Comparison of ENCODE assay signal across 8 mouse cellular contexts in the genomic region with DNA sequence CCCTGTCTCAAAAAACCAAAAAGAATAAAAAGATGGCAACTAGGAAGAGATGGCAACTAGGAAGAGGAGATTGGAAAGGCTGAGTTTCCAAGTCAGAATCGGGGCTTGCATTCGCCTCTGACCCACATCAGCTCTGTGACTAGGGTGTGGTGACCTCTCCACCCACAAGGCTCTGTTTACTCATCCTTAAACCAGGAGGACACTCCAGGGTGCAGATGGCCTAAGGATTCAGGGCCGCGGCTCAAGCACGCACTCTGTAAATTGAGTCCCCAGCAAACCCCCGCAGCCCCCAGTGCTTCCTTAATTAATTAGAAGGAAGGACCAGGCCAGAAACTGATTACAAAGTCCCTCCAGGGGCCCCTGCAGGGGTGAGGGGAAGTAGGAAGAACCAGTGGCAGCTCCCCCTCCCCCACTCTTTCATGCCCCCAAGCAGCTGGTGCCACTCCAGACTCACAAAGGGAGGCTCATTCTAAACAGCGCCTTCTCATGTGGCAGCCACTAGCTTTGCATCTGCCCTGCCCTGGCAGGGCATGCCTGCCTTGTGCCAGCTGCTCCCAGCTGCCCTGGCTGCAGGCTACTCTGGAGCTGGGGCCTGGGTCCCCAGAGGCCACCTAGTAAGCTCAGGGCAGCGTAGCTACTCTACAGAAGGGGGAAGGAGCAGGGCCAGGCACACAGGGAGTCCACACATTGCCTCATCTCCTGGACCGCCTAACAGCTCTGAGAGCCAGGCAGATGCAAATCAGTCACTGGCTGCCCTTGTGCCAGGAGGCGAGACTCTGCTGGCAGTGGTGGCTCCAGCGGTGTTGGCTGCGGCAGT. TPM values are rescaled to one million over a fixed set of nuclear protein-coding genes. Genes with fewer than 3 reads are reported as not detected.
DNase-seq lines count a peak whose midpoint lies in the region; ATAC-seq and TF ChIP-seq lines count a peak whose summit lies in the region.

No protein-coding gene starts in this region.

- WGBS in forebrain, embryonic 10.5 days: 17% methylated on average over 12 of the region's 12 CpGs
- 33% methylated on average over 12 of the region's 12 CpGs for WGBS in limb, embryonic 15.5 days
- WGBS in midbrain, postnatal 0 days: 22% methylated on average over 12 of the region's 12 CpGs

- peak; percentile 65 for ATAC-seq in limb, embryonic 15.5 days (ENCODE audit: insufficient number of reproducible peaks, low FRiP score, low TSS enrichment, low read depth)
- peak; percentile 75 for ATAC-seq in midbrain, postnatal 0 days (ENCODE audit: low FRiP score)
- no peak for ATAC-seq in megakaryocyte-erythroid progenitor cell, adult 5-6 weeks (replicated peaks; ENCODE audit: low FRiP score, low TSS enrichment, poor library complexity, severe bottlenecking)

- no peaks in the 10 kb centered on the region for H3K27me3 ChIP-seq in ES-Bruce4 (ENCODE audit: control insufficient read depth, insufficient read depth, low read length, poor library complexity, severe bottlenecking)
- peaks cover 49% of the 10 kb centered on the region for H3K27me3 ChIP-seq in forebrain, embryonic 10.5 days (ENCODE audit: poor library complexity, severe bottlenecking)
- H3K27me3 ChIP-seq in limb, embryonic 15.5 days: no peaks in the 10 kb centered on the region
- no peaks in the 10 kb centered on the region for H3K27me3 ChIP-seq in midbrain, postnatal 0 days (ENCODE audit: insufficient read depth, low read length)

- no peak overlapping the region for H3K4me2 ChIP-seq in limb, embryonic 15.5 days
- 0 out of 2 replicates have a peak overlapping the region, but pooled peaks have one; percentile 7 for H3K4me2 ChIP-seq in midbrain, postnatal 0 days (ENCODE audit: low read depth, low read length, poor library complexity, severe bottlenecking)

- no peak for TF ChIP-seq POLR2A in ES-Bruce4 (IDR thresholded peaks at IDR 0.05; ENCODE audit: insufficient read depth, low read length)

- no peak overlapping the region for H3K27ac ChIP-seq in ES-Bruce4 (ENCODE audit: insufficient read depth, low read length)
- H3K27ac ChIP-seq in forebrain, embryonic 10.5 days: peak overlapping the region; percentile 91
- peak overlapping the region; percentile 38 for H3K27ac ChIP-seq in limb, embryonic 15.5 days
- peak overlapping the region; percentile 65 for H3K27ac ChIP-seq in midbrain, postnatal 0 days (ENCODE audit: low read depth, low read length)

- H3K36me3 ChIP-seq in ES-Bruce4 (ENCODE audit: control insufficient read depth, insufficient read depth, low read length, poor library complexity, severe bottlenecking): no peaks in the 10 kb centered on the region
- no peaks in the 10 kb centered on the region for H3K36me3 ChIP-seq in forebrain, embryonic 10.5 days (replicated peaks)
- H3K36me3 ChIP-seq in limb, embryonic 15.5 days: no peaks in the 10 kb centered on the region
- no peaks in the 10 kb centered on the region for H3K36me3 ChIP-seq in midbrain, postnatal 0 days (ENCODE audit: insufficient read depth, low read length)

- H3K9ac ChIP-seq in ES-Bruce4 (ENCODE audit: low read depth, poor library complexity, severe bottlenecking): no peak overlapping the region
- H3K9ac ChIP-seq in limb, embryonic 15.5 days: no peak overlapping the region
- H3K9ac ChIP-seq in midbrain, postnatal 0 days (replicated peaks; ENCODE audit: low read length, poor library complexity, severe bottlenecking): 0 out of 2 replicates have a peak overlapping the region, but pooled peaks have one; percentile 33

- peak; percentile 53 for DNase-seq in cerebellum, adult 11 months
- DNase-seq in cerebellum, adult 9-10 months: no peak
- DNase-seq in forebrain, embryonic 10.5 days (ENCODE audit: extremely low spot score, low spot score): peak; percentile 60
- DNase-seq in heart, postnatal 4 days: peak; percentile 40
- DNase-seq in midbrain, postnatal 0 days (ENCODE audit: low spot score): peak; percentile 87

- H3K9me3 ChIP-seq in ES-Bruce4 (replicated peaks; ENCODE audit: control insufficient read depth, insufficient read depth, low read length, poor library complexity, severe bottlenecking): no peaks in the 10 kb centered on the region
- no peaks in the 10 kb centered on the region for H3K9me3 ChIP-seq in forebrain, embryonic 10.5 days
- no peaks in the 10 kb centered on the region for H3K9me3 ChIP-seq in limb, embryonic 15.5 days
- no peaks in the 10 kb centered on the region for H3K9me3 ChIP-seq in midbrain, postnatal 0 days (ENCODE audit: low read length)

- peak overlapping the region; percentile 32 for H3K4me3 ChIP-seq in ES-Bruce4 (ENCODE audit: low read depth, low read length)
- H3K4me3 ChIP-seq in forebrain, embryonic 10.5 days: peak overlapping the region; percentile 23
- no peak overlapping the region for H3K4me3 ChIP-seq in limb, embryonic 15.5 days
- H3K4me3 ChIP-seq in midbrain, postnatal 0 days (ENCODE audit: low read depth, low read length): no peak overlapping the region

- no peak for TF ChIP-seq CTCF in ES-Bruce4 (IDR thresholded peaks at IDR 0.05; ENCODE audit: low read depth, low read length)
- TF ChIP-seq CTCF in midbrain, postnatal 0 days (IDR thresholded peaks at IDR 0.05): peak; percentile 11; the same call in 1 of the 2 replicates

- H3K4me1 ChIP-seq in ES-Bruce4 (ENCODE audit: control insufficient read depth, insufficient read depth, low read length): peaks cover 10% of the 10 kb centered on the region
- H3K4me1 ChIP-seq in forebrain, embryonic 10.5 days: peaks cover 96% of the 10 kb centered on the region
- peaks cover 46% of the 10 kb centered on the region for H3K4me1 ChIP-seq in limb, embryonic 15.5 days
- peaks cover 29% of the 10 kb centered on the region for H3K4me1 ChIP-seq in midbrain, postnatal 0 days (ENCODE audit: insufficient read depth, low read length)

- 0 out of 2 replicates have a peak, but pooled peaks have one; percentile 43 for TF ChIP-seq EP300 in ES-Bruce4 (IDR thresholded peaks at IDR 0.05; ENCODE audit: insufficient read depth, low read depth, low read length)

RNA-seq across cellular contexts. Expression of gene Coro2b, which starts 5.2 kb away (rescaled TPM):
- 3.1 and 4.8 TPM in 2 replicates for polyA plus RNA-seq in ES-Bruce4 (2011; ENCODE audit: insufficient read depth, insufficient read length, low read depth, missing spikeins)
- polyA plus RNA-seq in forebrain, embryonic 10.5 days (2016; fragmentation: Nextera tagmentation; extraction: Ambion mirVana): 9.7 and 10.0 TPM in 2 replicates
- total RNA-seq in heart, postnatal 4 days (2021): 10 to 100 TPM; 16.2 to 16.9 TPM
- polyA plus RNA-seq in limb, embryonic 15.5 days (2015; fragmentation: Nextera tagmentation; extraction: Ambion mirVana): 9.0 and 9.4 TPM in 2 replicates
- 36.2 and 45.8 TPM in 2 replicates for total RNA-seq in midbrain, postnatal 0 days (2014; rRNA removed)
- polyA plus RNA-seq in midbrain, postnatal 0 days (2015; fragmentation: Nextera tagmentation; extraction: Ambion mirVana): 21.4 and 22.8 TPM in 2 replicates
- total RNA-seq in megakaryocyte-erythroid progenitor cell, adult 5-6 weeks (2014; fragmentation: Nextera tagmentation): 1.2 TPM in 1 of 2 replicates, not detected in the other
- not detected in 2 replicates for total RNA-seq in megakaryocyte-erythroid progenitor cell, adult 5-6 weeks (2017)

Comparison
In these comparisons a context has a peak if more than half of its experiments do, and no peak if none do; other contexts are left out.
1. H3K4me3 ChIP-seq: peak in ES-Bruce4 (single experiment) and forebrain, embryonic 10.5 days (single experiment); none in limb, embryonic 15.5 days (single experiment) and midbrain, postnatal 0 days (single experiment).